Mouse (Mus musculus): ENCODE data around the gene 3110082I17Rik.

GRCm38 (mm10) chr5:139371631-139372401, 88.5 kb downstream of the 3110082I17Rik start:
- TF ChIP-seq CTCF (IDR thresholded peaks at IDR 0.05; ENCODE audit: low read depth, low read length): no peak
- TF ChIP-seq POLR2A (IDR thresholded peaks at IDR 0.05; ENCODE audit: borderline replicate concordance, low read depth, low read length): no peak
